Mouse (Mus musculus): ENCODE data around the gene Gm20388. TPM values are rescaled to one million over a fixed set of nuclear protein-coding genes. Genes with fewer than 3 reads are reported as not detected.
A peak's percentile ranks its signal among the peaks of the same experiment; 100 is the strongest.

The Gm20388 gene
- polyA plus RNA-seq, 1 experiment from 2014 or later: 8.3 TPM

DNA sequence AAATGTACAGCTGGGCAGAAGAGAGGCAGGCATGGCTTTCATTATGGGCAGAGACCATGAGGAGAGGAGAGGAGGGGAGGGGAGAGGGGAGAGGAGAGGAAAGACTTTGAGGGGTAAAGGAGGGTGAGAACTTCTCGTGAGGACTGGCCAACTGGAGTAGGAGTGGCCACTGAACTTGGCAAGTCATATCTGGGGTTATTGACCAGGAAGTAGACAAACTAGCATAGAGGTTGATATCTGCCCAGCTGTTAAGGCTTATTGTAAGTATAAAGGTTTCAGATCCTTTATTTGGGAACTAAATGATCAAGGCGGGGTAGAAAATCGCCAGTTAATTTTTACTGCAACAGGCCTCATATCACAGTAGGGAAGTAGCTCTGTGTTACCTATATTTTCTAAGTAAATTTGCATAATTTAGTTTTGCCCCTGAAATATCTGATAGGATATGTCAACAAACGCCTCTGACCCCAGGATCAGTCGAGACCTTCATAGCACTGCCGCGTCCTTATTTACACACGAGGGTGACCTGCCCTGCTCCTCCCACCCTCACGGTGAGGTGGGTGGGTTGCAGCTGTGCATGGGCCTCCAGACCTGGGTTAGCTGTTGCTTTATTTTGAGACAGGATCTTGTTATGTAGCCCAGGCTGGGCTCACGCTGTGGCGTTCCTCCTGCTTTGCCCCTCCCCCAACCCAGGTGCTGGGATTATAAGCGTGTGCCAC is 2152.0 kb downstream of the Gm20388 start:
- no peaks in the 10 kb centered on the region for H3K9me3 ChIP-seq (ENCODE audit: control insufficient read depth, low read length)
- no peaks in the 10 kb centered on the region for H3K4me1 ChIP-seq (replicated peaks; ENCODE audit: control insufficient read depth, insufficient read depth, low read length)
- DNase-seq (ENCODE audit: low spot score) (no peak), ATAC-seq (replicated peaks; ENCODE audit: low FRiP score, low TSS enrichment, low read depth) (no peak)
- no peak overlapping the region for H3K4me3 ChIP-seq (ENCODE audit: low read depth, low read length)
- H3K9ac ChIP-seq (ENCODE audit: low read length): no peak overlapping the region
- H3K36me3 ChIP-seq (ENCODE audit: control insufficient read depth, insufficient read depth, low read length): no peaks in the 10 kb centered on the region
- 63% methylated on average over 12 of the region's 12 CpGs for WGBS
- H3K27me3 ChIP-seq (replicated peaks; ENCODE audit: control insufficient read depth, insufficient read depth, low read length): 0 out of 2 replicates have a peak, but pooled peaks cover 2% of the 10 kb centered on the region
- no peak overlapping the region for H3K4me2 ChIP-seq (ENCODE audit: low read length)
- no peak overlapping the region for H3K27ac ChIP-seq (ENCODE audit: low read depth)

DNA sequence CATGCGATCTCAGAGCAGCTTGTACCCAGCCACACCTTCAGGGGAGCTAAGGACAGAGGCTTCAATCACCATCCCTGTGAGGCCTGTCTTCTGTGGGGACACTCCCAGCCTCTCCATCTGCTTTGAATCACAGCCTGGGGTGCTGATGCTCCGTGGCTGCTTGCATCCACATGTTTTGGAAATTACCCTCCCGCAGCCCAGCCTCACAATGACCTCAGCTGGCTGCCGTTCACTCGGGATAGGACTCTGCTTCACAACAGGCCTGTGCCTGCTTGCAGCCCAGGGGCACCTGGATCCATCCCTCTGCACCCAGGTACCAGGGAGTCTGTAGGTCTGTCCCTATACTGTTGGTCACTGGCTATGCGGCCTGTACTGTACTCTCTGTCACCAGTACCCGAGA is 2153.7 kb downstream of the Gm20388 start:
- ATAC-seq (replicated peaks; ENCODE audit: low FRiP score, low TSS enrichment, low read depth) (no peak), DNase-seq (ENCODE audit: low spot score) (no peak)
- WGBS: 71% methylated on average over 7 of the region's 7 CpGs

DNA sequence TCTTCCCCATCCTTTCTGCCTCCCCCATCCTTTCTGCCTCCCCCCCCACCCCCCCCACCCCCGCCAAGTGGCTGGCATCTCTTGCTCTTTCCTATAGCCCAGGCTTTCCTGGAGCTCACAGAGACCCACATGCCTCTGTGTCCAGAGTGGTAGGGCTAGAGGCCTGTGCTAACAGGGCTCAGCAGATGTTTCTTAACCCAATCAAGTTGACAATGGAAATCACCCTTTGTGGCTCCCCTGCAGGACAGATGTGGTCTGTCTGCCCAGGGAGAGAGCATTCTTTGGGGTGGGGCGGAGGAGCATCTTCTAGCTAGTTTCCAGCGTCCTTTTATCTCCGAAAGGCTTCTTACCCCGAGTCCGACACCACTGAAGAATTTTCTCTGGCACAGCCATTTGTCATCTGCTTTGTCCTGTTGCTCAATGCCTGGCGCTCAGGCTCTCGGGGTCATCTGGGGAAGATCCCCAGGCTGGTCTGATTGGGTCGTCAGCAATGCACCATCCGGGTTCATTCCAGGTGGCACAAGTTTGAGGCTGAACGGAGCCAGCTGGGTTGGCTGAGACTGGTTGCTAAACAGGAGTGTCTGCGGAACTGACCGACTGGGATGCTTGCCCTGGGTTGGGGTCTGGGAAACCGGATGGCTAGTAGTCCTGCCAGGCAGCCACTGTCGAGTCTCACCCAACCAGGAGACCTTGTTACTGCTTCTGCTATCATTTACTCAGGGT is 2157.3 kb downstream of the Gm20388 start:
- WGBS: 46% methylated on average over 15 of the region's 15 CpGs

More for the DNA sequence above, 2153.7 kb downstream of the Gm20388 start:
- H3K9me3 ChIP-seq (ENCODE audit: control insufficient read depth, low read length): no peaks in the 10 kb centered on the region
- H3K4me2 ChIP-seq (ENCODE audit: low read length): no peak overlapping the region
- H3K4me3 ChIP-seq (ENCODE audit: low read depth, low read length): no peak overlapping the region
- H3K9ac ChIP-seq (ENCODE audit: low read length): no peak overlapping the region
- H3K4me1 ChIP-seq (replicated peaks; ENCODE audit: control insufficient read depth, insufficient read depth, low read length): no peaks in the 10 kb centered on the region
- H3K36me3 ChIP-seq (ENCODE audit: control insufficient read depth, insufficient read depth, low read length): no peaks in the 10 kb centered on the region
- no peak overlapping the region for H3K27ac ChIP-seq (ENCODE audit: low read depth)
- no peaks in the 10 kb centered on the region for H3K27me3 ChIP-seq (replicated peaks; ENCODE audit: control insufficient read depth, insufficient read depth, low read length)

DNA sequence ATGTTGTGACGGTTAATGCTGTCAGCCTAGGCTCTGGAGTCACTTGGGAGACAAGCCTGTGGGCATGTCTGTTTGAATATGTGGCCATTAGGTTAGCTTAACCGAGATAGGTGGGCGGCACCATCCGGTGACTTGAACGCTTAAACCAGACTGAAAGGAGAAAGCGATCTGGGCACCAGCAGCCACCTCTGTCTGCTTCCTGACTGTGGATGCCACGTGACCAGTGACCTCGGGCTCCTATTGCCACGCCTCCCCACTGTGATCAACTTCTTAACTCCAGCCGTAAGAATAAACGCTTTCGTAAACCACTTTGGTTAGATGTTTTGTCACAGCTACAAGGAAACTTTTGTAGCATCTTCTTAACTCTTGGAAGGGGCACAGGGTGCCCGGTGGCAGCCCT is 2158.0 kb downstream of the Gm20388 start:
- H3K27me3 ChIP-seq (replicated peaks; ENCODE audit: control insufficient read depth, insufficient read depth, low read length): peaks cover 17% of the 10 kb centered on the region
- H3K27ac ChIP-seq (ENCODE audit: low read depth): no peak overlapping the region
- WGBS: 82% methylated on average over 13 of the region's 13 CpGs
- H3K4me1 ChIP-seq (replicated peaks; ENCODE audit: control insufficient read depth, insufficient read depth, low read length): no peaks in the 10 kb centered on the region
- no peak overlapping the region for H3K4me3 ChIP-seq (ENCODE audit: low read depth, low read length)
- H3K9ac ChIP-seq (ENCODE audit: low read length): no peak overlapping the region
- ATAC-seq (replicated peaks; ENCODE audit: low FRiP score, low TSS enrichment, low read depth) (no peak), DNase-seq (ENCODE audit: low spot score) (no peak)
- H3K36me3 ChIP-seq (ENCODE audit: control insufficient read depth, insufficient read depth, low read length): no peaks in the 10 kb centered on the region
- no peak overlapping the region for H3K4me2 ChIP-seq (ENCODE audit: low read length)
- H3K9me3 ChIP-seq (ENCODE audit: control insufficient read depth, low read length): no peaks in the 10 kb centered on the region

More for the DNA sequence above, 2157.3 kb downstream of the Gm20388 start:
- no peak for ATAC-seq (replicated peaks; ENCODE audit: low FRiP score, low TSS enrichment, low read depth)
- no peak overlapping the region for H3K4me2 ChIP-seq (ENCODE audit: low read length)
- H3K9me3 ChIP-seq (ENCODE audit: control insufficient read depth, low read length): no peaks in the 10 kb centered on the region
- no peaks in the 10 kb centered on the region for H3K36me3 ChIP-seq (ENCODE audit: control insufficient read depth, insufficient read depth, low read length)
- no peak overlapping the region for H3K27ac ChIP-seq (ENCODE audit: low read depth)
- no peak overlapping the region for H3K4me3 ChIP-seq (ENCODE audit: low read depth, low read length)
- no peak for DNase-seq (ENCODE audit: low spot score)
- H3K27me3 ChIP-seq (replicated peaks; ENCODE audit: control insufficient read depth, insufficient read depth, low read length): peaks cover 17% of the 10 kb centered on the region
- no peak overlapping the region for H3K9ac ChIP-seq (ENCODE audit: low read length)
- no peaks in the 10 kb centered on the region for H3K4me1 ChIP-seq (replicated peaks; ENCODE audit: control insufficient read depth, insufficient read depth, low read length)

DNA sequence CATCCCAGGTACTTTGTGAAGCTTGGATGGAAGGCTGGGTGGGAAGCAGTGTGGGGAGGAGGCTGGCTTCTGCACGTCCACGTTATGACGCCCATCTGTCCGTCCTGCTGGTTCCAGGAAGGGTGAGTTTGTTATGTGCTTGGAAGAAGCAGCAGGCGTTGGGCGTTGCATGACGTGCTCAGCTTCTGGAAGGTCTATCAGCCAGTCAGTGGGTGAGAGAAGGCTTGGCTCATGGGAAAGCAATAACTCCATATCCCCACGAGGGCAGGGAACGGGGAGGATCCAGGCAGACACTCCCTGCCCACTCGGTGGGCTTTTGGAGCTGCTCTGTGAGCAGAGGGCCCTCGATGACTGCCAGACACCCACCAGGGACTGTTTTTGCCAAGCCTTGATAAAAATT is 2158.6 kb downstream of the Gm20388 start:
- no peaks in the 10 kb centered on the region; the same call in 1 of the 2 replicates for H3K4me1 ChIP-seq (replicated peaks; ENCODE audit: control insufficient read depth, insufficient read depth, low read length)
- no peak overlapping the region for H3K27ac ChIP-seq (ENCODE audit: low read depth)
- H3K27me3 ChIP-seq (replicated peaks; ENCODE audit: control insufficient read depth, insufficient read depth, low read length): peaks cover 17% of the 10 kb centered on the region
- H3K9ac ChIP-seq (ENCODE audit: low read length): no peak overlapping the region
- no peak for DNase-seq (ENCODE audit: low spot score)
- H3K36me3 ChIP-seq (ENCODE audit: control insufficient read depth, insufficient read depth, low read length): no peaks in the 10 kb centered on the region
- no peak for ATAC-seq (replicated peaks; ENCODE audit: low FRiP score, low TSS enrichment, low read depth)
- H3K4me2 ChIP-seq (ENCODE audit: low read length): no peak overlapping the region
- H3K4me3 ChIP-seq (ENCODE audit: low read depth, low read length): no peak overlapping the region
- H3K9me3 ChIP-seq (ENCODE audit: control insufficient read depth, low read length): no peaks in the 10 kb centered on the region
- WGBS: 78% methylated on average over 11 of the region's 11 CpGs

DNA sequence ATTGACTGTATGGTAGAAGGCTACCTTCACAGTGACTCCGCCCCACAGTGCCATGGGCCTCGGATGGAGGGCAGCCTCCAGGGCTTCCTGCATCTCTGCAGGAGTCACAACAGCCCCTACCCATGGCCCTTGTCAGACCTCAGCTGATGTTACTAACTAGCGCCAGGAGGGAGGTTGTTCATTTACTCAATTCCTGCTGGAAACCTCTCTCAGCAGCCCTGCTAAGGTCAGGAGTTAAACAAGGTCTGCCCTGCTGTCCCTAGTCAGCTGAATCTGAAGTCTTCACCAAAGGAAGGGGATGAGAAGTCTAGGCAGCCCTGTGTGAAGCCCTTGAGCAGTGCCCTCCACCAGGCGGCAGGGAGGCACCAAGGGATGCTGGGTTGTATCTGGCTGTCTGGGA is 2160.6 kb downstream of the Gm20388 start:
- H3K36me3 ChIP-seq (ENCODE audit: control insufficient read depth, insufficient read depth, low read length): no peaks in the 10 kb centered on the region
- no peak overlapping the region for H3K4me2 ChIP-seq (ENCODE audit: low read length)
- ATAC-seq (replicated peaks; ENCODE audit: low FRiP score, low TSS enrichment, low read depth) (no peak), DNase-seq (ENCODE audit: low spot score) (no peak)
- no peak overlapping the region for H3K27ac ChIP-seq (ENCODE audit: low read depth)
- H3K9ac ChIP-seq (ENCODE audit: low read length): no peak overlapping the region
- H3K9me3 ChIP-seq (ENCODE audit: control insufficient read depth, low read length): no peaks in the 10 kb centered on the region
- WGBS: 67% methylated on average over 4 of the region's 4 CpGs
- no peak overlapping the region for H3K4me3 ChIP-seq (ENCODE audit: low read depth, low read length)
- H3K4me1 ChIP-seq (replicated peaks; ENCODE audit: control insufficient read depth, insufficient read depth, low read length): peaks cover 8% of the 10 kb centered on the region
- peaks cover 17% of the 10 kb centered on the region for H3K27me3 ChIP-seq (replicated peaks; ENCODE audit: control insufficient read depth, insufficient read depth, low read length)

DNA sequence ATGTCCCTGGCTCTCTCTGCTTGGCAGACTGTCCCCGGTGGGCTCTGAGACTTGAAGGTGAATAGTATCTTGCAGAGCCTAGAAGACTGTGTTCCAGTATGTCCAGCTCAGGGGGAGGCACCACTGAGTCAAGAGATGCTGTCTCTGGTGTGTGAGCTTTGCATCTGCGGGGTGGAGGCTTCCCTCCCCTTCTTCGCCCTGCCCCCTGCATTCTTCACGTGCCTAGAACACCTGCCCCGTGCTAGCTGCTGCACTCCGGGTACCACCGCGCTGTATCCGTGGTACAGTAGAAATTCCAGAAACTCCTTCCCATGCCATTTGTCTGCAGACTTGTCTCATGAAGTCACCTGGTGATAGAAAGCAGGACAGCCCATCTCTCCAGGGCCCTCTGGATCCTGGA is 2163.3 kb downstream of the Gm20388 start:
- H3K4me3 ChIP-seq (ENCODE audit: low read depth, low read length): no peak overlapping the region
- peaks cover 27% of the 10 kb centered on the region for H3K27me3 ChIP-seq (replicated peaks; ENCODE audit: control insufficient read depth, insufficient read depth, low read length)
- no peaks in the 10 kb centered on the region for H3K9me3 ChIP-seq (ENCODE audit: control insufficient read depth, low read length)
- DNase-seq (ENCODE audit: low spot score) (no peak), ATAC-seq (replicated peaks; ENCODE audit: low FRiP score, low TSS enrichment, low read depth) (peak; percentile 65)
- H3K36me3 ChIP-seq (ENCODE audit: control insufficient read depth, insufficient read depth, low read length): no peaks in the 10 kb centered on the region
- peaks cover 14% of the 10 kb centered on the region for H3K4me1 ChIP-seq (replicated peaks; ENCODE audit: control insufficient read depth, insufficient read depth, low read length)
- no peak overlapping the region for H3K9ac ChIP-seq (ENCODE audit: low read length)
- no peak overlapping the region for H3K27ac ChIP-seq (ENCODE audit: low read depth)
- WGBS: 33% methylated on average over 9 of the region's 9 CpGs
- no peak overlapping the region for H3K4me2 ChIP-seq (ENCODE audit: low read length)

DNA sequence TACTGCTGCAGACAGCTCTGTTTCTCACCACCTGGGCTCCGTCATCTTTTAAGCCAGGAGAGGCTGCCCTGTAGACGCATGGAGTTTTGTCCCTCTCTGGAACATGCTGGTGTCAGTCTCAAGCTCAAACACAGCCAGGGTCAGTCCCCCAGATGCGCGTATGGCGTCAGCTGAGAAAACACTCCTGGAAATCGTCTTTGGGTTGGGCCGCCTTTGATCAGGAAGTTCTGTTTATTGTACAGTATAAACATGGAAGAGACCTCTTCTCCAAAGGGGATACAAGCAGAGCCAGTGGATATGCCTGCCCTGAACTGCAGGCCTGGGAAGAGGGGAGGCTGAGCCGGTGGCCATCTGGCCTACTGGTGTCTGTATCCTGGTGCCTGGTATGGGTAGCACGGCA is 2163.8 kb downstream of the Gm20388 start:
- Histone ChIP-seq H3K4me2 (ENCODE audit: low read length) (no peak overlapping the region), H3K36me3 (ENCODE audit: control insufficient read depth, insufficient read depth, low read length) (no peaks in the 10 kb centered on the region), H3K4me3 (ENCODE audit: low read depth, low read length) (no peak overlapping the region), H3K4me1 (replicated peaks; ENCODE audit: control insufficient read depth, insufficient read depth, low read length) (peaks cover 19% of the 10 kb centered on the region), H3K27ac (ENCODE audit: low read depth) (no peak overlapping the region), H3K9me3 (ENCODE audit: control insufficient read depth, low read length) (no peaks in the 10 kb centered on the region), H3K27me3 (replicated peaks; ENCODE audit: control insufficient read depth, insufficient read depth, low read length) (peaks cover 27% of the 10 kb centered on the region), H3K9ac (ENCODE audit: low read length) (no peak overlapping the region)
- ATAC-seq (replicated peaks; ENCODE audit: low FRiP score, low TSS enrichment, low read depth): peak; percentile 57
- WGBS: 25% methylated on average over 9 of the region's 9 CpGs
- peak; percentile 72 for DNase-seq (ENCODE audit: low spot score)
